Mouse (Mus musculus) thymus, adult 2 months (tissue): Measurements from ENCODE around the gene Arhgap19. TPM values are rescaled to one million over a fixed set of nuclear protein-coding genes. Genes with fewer than 3 reads are reported as not detected.

Experiments used
- DNase-seq: peaks from one replicate; pipeline ENCODE4 v3.0.0; 2021
- H3K27ac ChIP-seq: fragments of 200-500 bp; 2 replicates; pipeline ENCODE4 v1.5.1; 2012; ENCODE audit warnings: low read length, control low read depth; ENCODE audit not compliant: control insufficient read depth, insufficient read depth
- H3K27me3 ChIP-seq: fragments of 200-500 bp; 2 replicates; pipeline ENCODE4 v1.6.1; 2012; ENCODE audit warnings: mild to moderate bottlenecking, low read length, moderate library complexity, mixed read lengths; ENCODE audit not compliant: control insufficient read depth, insufficient read depth
- H3K36me3 ChIP-seq: fragments of 200-500 bp; 2 replicates; pipeline ENCODE4 v1.6.1; 2012; ENCODE audit warnings: mild to moderate bottlenecking, low read length, moderate library complexity; ENCODE audit not compliant: control insufficient read depth, insufficient read depth
- H3K4me1 ChIP-seq: fragments of 200-500 bp; replicated peaks from 2 replicates; pipeline ENCODE4 v1.6.1; 2012; ENCODE audit warnings: low read length; ENCODE audit not compliant: control insufficient read depth, insufficient read depth
- H3K4me3 ChIP-seq: fragments of 200-500 bp; 2 replicates; pipeline ENCODE4 v1.5.1; 2012; ENCODE audit warnings: mild to moderate bottlenecking, low read length, control low read depth, moderate library complexity; ENCODE audit not compliant: control insufficient read depth, insufficient read depth
- CTCF ChIP-seq: fragments of 200-500 bp; IDR thresholded peaks from 2 replicates; pipeline ENCODE4 v1.5.1; 2012; ENCODE audit warnings: mild to moderate bottlenecking, control low read depth, low read length, moderate library complexity, borderline replicate concordance; ENCODE audit not compliant: control insufficient read depth, poor library complexity, insufficient read depth; ENCODE audit errors: extremely low read depth
- POLR2A ChIP-seq: fragments of 200-500 bp; IDR thresholded peaks from 2 replicates; pipeline ENCODE4 v1.6.1; 2012; ENCODE audit warnings: mild to moderate bottlenecking, low read length, control low read depth, moderate library complexity; ENCODE audit not compliant: control insufficient read depth, poor library complexity, insufficient read depth; ENCODE audit errors: extremely low read depth
- WGBS: fragments of 180-500 bp; shearing (Covaris S2); methylation state at CpG from one replicate; pipeline ENCODE4 v1.1.7; 2018; 5-methylcytosine and 5-hydroxymethylcytosine counted together
- polyA plus RNA-seq: library from polyadenylated mRNA; depleted of rRNA; stranded (reverse); fragments of >200 nt; gene quantifications from 2 replicates; pipeline ENCODE4 v1.2.3, GENCODE M21; 2012

The Arhgap19 gene
- polyA plus RNA-seq, 1 experiment = 18.8 TPM

GRCm38 (mm10) chr19:41847091-41847581, 45.3 kb upstream of the Arhgap19 start:
- peak; percentile 39 for DNase-seq
- H3K4me1 ChIP-seq = peaks cover 12% of the 10 kb centered on the region
- peak overlapping the region; percentile 75 for H3K4me3 ChIP-seq
- TF ChIP-seq POLR2A (no peak), CTCF (no peak)
- no peak overlapping the region for H3K27ac ChIP-seq
- under 1% methylated on average over 64 of the region's 64 CpGs for WGBS
- H3K36me3 ChIP-seq = no peaks in the 10 kb centered on the region
- H3K27me3 ChIP-seq = no peaks in the 10 kb centered on the region

GRCm38 (mm10) chr19:41846366-41847090, 44.7 kb upstream of the Arhgap19 start:
- WGBS = 12% methylated on average over 21 of the region's 21 CpGs
- DNase-seq = peak; percentile 6
- H3K4me1 ChIP-seq = peaks cover 12% of the 10 kb centered on the region
- no peaks in the 10 kb centered on the region for H3K36me3 ChIP-seq
- TF ChIP-seq CTCF (no peak), POLR2A (no peak)
- H3K27ac ChIP-seq = no peak overlapping the region
- H3K27me3 ChIP-seq = no peaks in the 10 kb centered on the region
- peak overlapping the region; percentile 75 for H3K4me3 ChIP-seq

GRCm38 (mm10) chr19:41844345-41844744, 42.5 kb upstream of the Arhgap19 start:
- H3K27ac ChIP-seq = no peak overlapping the region
- peaks cover 12% of the 10 kb centered on the region for H3K4me1 ChIP-seq
- H3K4me3 ChIP-seq = no peak overlapping the region
- peak; percentile 30 for DNase-seq
- H3K27me3 ChIP-seq = no peaks in the 10 kb centered on the region
- 83% methylated on average over 6 of the region's 6 CpGs for WGBS
- H3K36me3 ChIP-seq = no peaks in the 10 kb centered on the region
- TF ChIP-seq CTCF = no peak

GRCm38 (mm10) chr19:41842706-41843105, 40.9 kb upstream of the Arhgap19 start:
- Histone ChIP-seq H3K36me3 (no peaks in the 10 kb centered on the region), H3K27me3 (no peaks in the 10 kb centered on the region)
- WGBS = 59% methylated on average over 4 of the region's 4 CpGs

GRCm38 (mm10) chr19:41842196-41842595, 40.3 kb upstream of the Arhgap19 start:
- H3K4me3 ChIP-seq = no peak overlapping the region
- no peak for DNase-seq
- no peaks in the 10 kb centered on the region for H3K27me3 ChIP-seq
- no peaks in the 10 kb centered on the region for H3K36me3 ChIP-seq
- peaks cover 12% of the 10 kb centered on the region for H3K4me1 ChIP-seq
- 95% methylated on average over 4 of the region's 4 CpGs for WGBS
- no peak for TF ChIP-seq POLR2A
- TF ChIP-seq CTCF = no peak
- H3K27ac ChIP-seq = no peak overlapping the region

More at GRCm38 (mm10) chr19:41842706-41843105, 40.9 kb upstream of the Arhgap19 start:
- peaks cover 12% of the 10 kb centered on the region for H3K4me1 ChIP-seq
- H3K27ac ChIP-seq = no peak overlapping the region
- H3K4me3 ChIP-seq = no peak overlapping the region
- TF ChIP-seq POLR2A = no peak
- no peak for DNase-seq

GRCm38 (mm10) chr19:41841105-41841750, 39.4 kb upstream of the Arhgap19 start:
- Histone ChIP-seq H3K4me3 (no peak overlapping the region), H3K4me1 (peaks cover 7% of the 10 kb centered on the region), H3K27ac (no peak overlapping the region), H3K36me3 (no peaks in the 10 kb centered on the region), H3K27me3 (no peaks in the 10 kb centered on the region)
- 92% methylated on average over 7 of the region's 7 CpGs for WGBS
- TF ChIP-seq CTCF (no peak), POLR2A (no peak)
- DNase-seq = no peak
